Mouse (Mus musculus) embryonic facial prominence, embryonic 12.5 days (tissue): ENCODE measurements at regions not wholly inside any gene's neighbourhood (a gene's known extent, or its start where the extent isn't known, plus 50 kb on each side); places are given as distances from the start of the nearest gene placed in this dataset.
"Not testable (repeated sequence)": the region's sequence is repeated elsewhere in the genome, so short reads cannot be mapped to it uniquely, and the experiment has no call there.

ENCODE experiments used
- ATAC-seq: fragments of 200-750 bp; cut with Nextera tagmentation; 2 replicates; pipeline ENCODE4 v1.8.0; 2017; ENCODE audit not compliant: insufficient number of reproducible peaks, insufficient read depth, low FRiP score, low TSS enrichment
- H3K27ac ChIP-seq: fragments of 300-500 bp; sonication (generic); 2 replicates; pipeline ENCODE4 v1.5.1; 2016; ENCODE audit warnings: mild to moderate bottlenecking
- H3K27me3 ChIP-seq: fragments of 300-500 bp; sonication (generic); 2 replicates; pipeline ENCODE4 v1.6.1; 2016; ENCODE audit warnings: mild to moderate bottlenecking, moderate library complexity
- H3K36me3 ChIP-seq: fragments of 300-500 bp; sonication (generic); 2 replicates; pipeline ENCODE4 v1.6.1; 2016; ENCODE audit warnings: mild to moderate bottlenecking
- H3K4me1 ChIP-seq: fragments of 300-500 bp; sonication (generic); 2 replicates; pipeline ENCODE4 v1.6.1; 2016
- H3K4me2 ChIP-seq: fragments of 300-500 bp; sonication (generic); replicated peaks from 2 replicates; pipeline ENCODE4 v1.6.1; 2016; ENCODE audit warnings: mild to moderate bottlenecking, moderate library complexity
- H3K4me3 ChIP-seq: fragments of 300-500 bp; sonication (generic); 2 replicates; pipeline ENCODE4 v1.5.1; 2016; ENCODE audit warnings: mild to moderate bottlenecking
- H3K9ac ChIP-seq: fragments of 300-500 bp; sonication (generic); 2 replicates; pipeline ENCODE4 v1.6.1; 2016; ENCODE audit warnings: mild to moderate bottlenecking, moderate library complexity
- H3K9me3 ChIP-seq: fragments of 300-500 bp; sonication (generic); 2 replicates; pipeline ENCODE4 v1.6.1; 2016; ENCODE audit warnings: mild to moderate bottlenecking, moderate library complexity
- WGBS: fragments of 180-500 bp; shearing (Covaris S2); methylation state at CpG from one replicate; pipeline ENCODE4 v1.1.7; 2016; 5-methylcytosine and 5-hydroxymethylcytosine counted together

GRCm38 (mm10) chr17:50346451-50347192 lies 53.2 kb upstream of the Dazl start:
- H3K36me3 ChIP-seq: no peaks in the 10 kb centered on the region
- no peak overlapping the region for H3K4me2 ChIP-seq
- H3K27me3 ChIP-seq: no peaks in the 10 kb centered on the region
- no peaks in the 10 kb centered on the region for H3K9me3 ChIP-seq
- 78% methylated on average over 7 of the region's 7 CpGs for WGBS
- H3K9ac ChIP-seq: no peak overlapping the region
- ATAC-seq: no peak
- no peak overlapping the region for H3K27ac ChIP-seq
- no peak overlapping the region for H3K4me3 ChIP-seq
- peaks cover 4% of the 10 kb centered on the region; the same call in 1 of the 2 replicates for H3K4me1 ChIP-seq

- not testable (repeated sequence) for H3K4me2 ChIP-seq, H3K27me3 ChIP-seq, H3K4me3 ChIP-seq, ATAC-seq, H3K36me3 ChIP-seq, H3K9ac ChIP-seq, H3K9me3 ChIP-seq, H3K27ac ChIP-seq, H3K4me1 ChIP-seq
- WGBS: 60% methylated on average over 2 of the region's 2 CpGs
Measured at GRCm38 (mm10) chr17:50353818-50354217, 60.4 kb upstream of the Dazl start.

GRCm38 (mm10) chr17:50354357-50354756 lies 60.9 kb upstream of the Dazl start:
- Histone ChIP-seq H3K4me3 (no peak overlapping the region), H3K27me3 (no peaks in the 10 kb centered on the region), H3K9me3 (no peaks in the 10 kb centered on the region), H3K9ac (no peak overlapping the region), H3K4me2 (no peak overlapping the region), H3K4me1 (no peaks in the 10 kb centered on the region), H3K27ac (no peak overlapping the region), H3K36me3 (no peaks in the 10 kb centered on the region)
- WGBS: 84% methylated on average over 6 of the region's 6 CpGs
- ATAC-seq: no peak

- no peak overlapping the region for H3K4me3 ChIP-seq
- H3K9me3 ChIP-seq: no peaks in the 10 kb centered on the region
- H3K36me3 ChIP-seq: no peaks in the 10 kb centered on the region
- H3K27me3 ChIP-seq: no peaks in the 10 kb centered on the region
- no peak overlapping the region for H3K27ac ChIP-seq
- no peaks in the 10 kb centered on the region for H3K4me1 ChIP-seq
- no peak overlapping the region for H3K9ac ChIP-seq
- WGBS: 79% methylated on average over 9 of the region's 9 CpGs
- no peak for ATAC-seq
- H3K4me2 ChIP-seq: no peak overlapping the region
Measured at GRCm38 (mm10) chr17:50361657-50362233, 68.3 kb upstream of the Dazl start.

GRCm38 (mm10) chr17:50365396-50365795 lies 72.0 kb upstream of the Dazl start:
- H3K27me3 ChIP-seq: no peaks in the 10 kb centered on the region
- no peaks in the 10 kb centered on the region for H3K36me3 ChIP-seq
- ATAC-seq: no peak
- 84% methylated on average over 7 of the region's 7 CpGs for WGBS
- H3K4me2 ChIP-seq: no peak overlapping the region
- no peaks in the 10 kb centered on the region for H3K4me1 ChIP-seq
- no peaks in the 10 kb centered on the region for H3K9me3 ChIP-seq
- no peak overlapping the region for H3K9ac ChIP-seq
- H3K4me3 ChIP-seq: no peak overlapping the region
- H3K27ac ChIP-seq: no peak overlapping the region

- Histone ChIP-seq H3K9me3 (no peaks in the 10 kb centered on the region), H3K9ac (no peak overlapping the region), H3K27me3 (no peaks in the 10 kb centered on the region), H3K27ac (no peak overlapping the region), H3K4me3 (no peak overlapping the region), H3K4me1 (no peaks in the 10 kb centered on the region), H3K36me3 (no peaks in the 10 kb centered on the region), H3K4me2 (no peak overlapping the region)
- WGBS: 69% methylated on average over 5 of the region's 5 CpGs
- no peak for ATAC-seq
Measured at GRCm38 (mm10) chr17:50366181-50366580, 72.7 kb upstream of the Dazl start.

- H3K27ac ChIP-seq: no peak overlapping the region
Measured at GRCm38 (mm10) chr17:50369216-50369875, 75.9 kb upstream of the Dazl start.

GRCm38 (mm10) chr17:50370484-50370883 lies 77.0 kb upstream of the Dazl start:
- WGBS: 95% methylated on average over 1 of the region's 1 CpGs
- no peaks in the 10 kb centered on the region for H3K9me3 ChIP-seq
- H3K9ac ChIP-seq: no peak overlapping the region
- no peaks in the 10 kb centered on the region for H3K27me3 ChIP-seq
- H3K36me3 ChIP-seq: no peaks in the 10 kb centered on the region
- H3K27ac ChIP-seq: no peak overlapping the region
- H3K4me3 ChIP-seq: no peak overlapping the region
- ATAC-seq: no peak
- no peaks in the 10 kb centered on the region for H3K4me1 ChIP-seq
- no peak overlapping the region for H3K4me2 ChIP-seq

More at GRCm38 (mm10) chr17:50369216-50369875, 75.9 kb upstream of the Dazl start:
- no peak overlapping the region for H3K4me2 ChIP-seq
- no peaks in the 10 kb centered on the region for H3K4me1 ChIP-seq
- no peak overlapping the region for H3K9ac ChIP-seq
- no peak for ATAC-seq
- H3K36me3 ChIP-seq: no peaks in the 10 kb centered on the region
- no peaks in the 10 kb centered on the region for H3K9me3 ChIP-seq
- no peak overlapping the region for H3K4me3 ChIP-seq
- H3K27me3 ChIP-seq: no peaks in the 10 kb centered on the region
- 85% methylated on average over 6 of the region's 6 CpGs for WGBS

- no peak overlapping the region for H3K9ac ChIP-seq
- H3K9me3 ChIP-seq: no peaks in the 10 kb centered on the region
- H3K4me2 ChIP-seq: no peak overlapping the region
- no peak overlapping the region for H3K4me3 ChIP-seq
- WGBS: 83% methylated on average over 5 of the region's 5 CpGs
- no peak overlapping the region for H3K27ac ChIP-seq
- no peak for ATAC-seq
- H3K4me1 ChIP-seq: no peaks in the 10 kb centered on the region
- H3K27me3 ChIP-seq: no peaks in the 10 kb centered on the region
- no peaks in the 10 kb centered on the region for H3K36me3 ChIP-seq
Measured at GRCm38 (mm10) chr17:50373496-50374141, 80.2 kb upstream of the Dazl start.

- Histone ChIP-seq H3K4me1 (no peaks in the 10 kb centered on the region), H3K9me3 (peaks cover 3% of the 10 kb centered on the region; the same call in 1 of the 2 replicates), H3K4me2 (no peak overlapping the region), H3K27me3 (no peaks in the 10 kb centered on the region), H3K9ac (no peak overlapping the region), H3K27ac (no peak overlapping the region), H3K36me3 (no peaks in the 10 kb centered on the region), H3K4me3 (no peak overlapping the region)
- WGBS: 85% methylated on average over 3 of the region's 3 CpGs
- ATAC-seq: no peak
Measured at GRCm38 (mm10) chr17:50375465-50375864, 82.0 kb upstream of the Dazl start.

- ATAC-seq: no peak
- no peak overlapping the region for H3K4me3 ChIP-seq
- no peaks in the 10 kb centered on the region for H3K4me1 ChIP-seq
- H3K27me3 ChIP-seq: no peaks in the 10 kb centered on the region
- H3K36me3 ChIP-seq: no peaks in the 10 kb centered on the region
- WGBS: 94% methylated on average over 8 of the region's 8 CpGs
- no peak overlapping the region for H3K9ac ChIP-seq
- H3K4me2 ChIP-seq: no peak overlapping the region
- H3K27ac ChIP-seq: no peak overlapping the region
- H3K9me3 ChIP-seq: peaks cover 3% of the 10 kb centered on the region; the same call in 1 of the 2 replicates
Measured at GRCm38 (mm10) chr17:50376708-50377107, 83.3 kb upstream of the Dazl start.
